Mouse (Mus musculus): ENCODE data around the gene Ccdc15. TPM values are rescaled to one million over a fixed set of nuclear protein-coding genes. Genes with fewer than 3 reads are reported as not detected.

Ccdc15 gene
- 5.2 and 6.2 TPM in 2 replicates for polyA plus RNA-seq (2015; fragmentation: Nextera tagmentation; extraction: Ambion mirVana)

DNA sequence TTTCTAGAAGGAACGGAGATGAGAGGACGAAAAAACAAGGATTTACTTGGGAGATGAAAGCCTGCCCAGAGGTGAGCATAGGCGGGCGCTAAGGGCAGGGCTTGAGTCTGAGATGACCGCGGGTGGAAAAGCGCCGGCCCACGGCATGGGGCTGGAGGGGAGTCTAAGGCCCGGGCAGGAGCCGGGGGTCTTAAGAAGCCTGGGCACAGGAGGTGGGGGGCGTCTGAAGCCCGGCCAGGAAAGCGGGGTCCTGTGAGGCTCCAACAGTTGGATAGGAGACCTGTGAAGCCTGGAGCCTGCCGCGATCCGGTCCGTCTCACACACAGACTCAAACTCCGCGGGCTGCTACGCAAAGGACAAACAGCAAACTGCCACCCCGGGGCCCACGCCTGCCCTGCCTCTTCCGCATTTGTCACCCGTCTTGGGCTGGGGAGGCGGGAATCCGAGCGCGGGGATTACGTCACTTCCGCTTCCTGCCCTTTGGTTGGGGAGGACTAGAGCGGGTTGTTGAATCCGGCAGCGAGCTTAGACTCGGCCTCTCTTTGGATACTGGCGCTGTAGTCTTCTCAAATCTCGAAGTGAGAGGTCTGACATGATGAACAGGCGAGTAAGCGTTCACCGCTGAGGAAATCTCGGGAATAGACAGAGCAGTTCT, at the start of gene Ccdc15:
Gene Ccdc15 (minus strand): TSS at position 445 of the 655 bp plus-strand sequence.
- DNase-seq (peak; percentile 94), ATAC-seq (ENCODE audit: low read depth) (peak; percentile 96)
- under 1% methylated on average over 41 of the region's 41 CpGs for WGBS (ENCODE audit: insufficient replicate concordance)
- H3K9ac ChIP-seq = peak within 1 kb of the TSS; percentile 96
- H3K36me3 ChIP-seq = no peaks in the 10 kb centered on the region; the same call in none of the 2 replicates
- no peaks in the 10 kb centered on the region for H3K27me3 ChIP-seq
- peak within 1 kb of the TSS; percentile 97 for H3K27ac ChIP-seq
- peak within 1 kb of the TSS; percentile 90 for H3K4me2 ChIP-seq
- peak within 1 kb of the TSS; percentile 90 for H3K4me3 ChIP-seq (replicated peaks)
- H3K4me1 ChIP-seq (replicated peaks) = peaks cover 16% of the 10 kb centered on the region
- H3K9me3 ChIP-seq (replicated peaks) = no peaks in the 10 kb centered on the region

GRCm38 (mm10) chr9:37393482-37394131, 45.4 kb upstream of the Ccdc15 start:
- H3K4me1 ChIP-seq (replicated peaks) = no peaks in the 10 kb centered on the region
- 58% methylated on average over 8 of the region's 8 CpGs for WGBS (ENCODE audit: insufficient replicate concordance)
- no peak overlapping the region for H3K9ac ChIP-seq
- no peaks in the 10 kb centered on the region for H3K36me3 ChIP-seq
- H3K4me2 ChIP-seq = no peak overlapping the region
- H3K4me3 ChIP-seq (replicated peaks) = no peak overlapping the region
- ATAC-seq (ENCODE audit: low read depth) (no peak), DNase-seq (no peak)
- H3K27me3 ChIP-seq = no peaks in the 10 kb centered on the region; the same call in 1 of the 2 replicates
- H3K9me3 ChIP-seq (replicated peaks) = no peaks in the 10 kb centered on the region
- H3K27ac ChIP-seq = no peak overlapping the region

DNA sequence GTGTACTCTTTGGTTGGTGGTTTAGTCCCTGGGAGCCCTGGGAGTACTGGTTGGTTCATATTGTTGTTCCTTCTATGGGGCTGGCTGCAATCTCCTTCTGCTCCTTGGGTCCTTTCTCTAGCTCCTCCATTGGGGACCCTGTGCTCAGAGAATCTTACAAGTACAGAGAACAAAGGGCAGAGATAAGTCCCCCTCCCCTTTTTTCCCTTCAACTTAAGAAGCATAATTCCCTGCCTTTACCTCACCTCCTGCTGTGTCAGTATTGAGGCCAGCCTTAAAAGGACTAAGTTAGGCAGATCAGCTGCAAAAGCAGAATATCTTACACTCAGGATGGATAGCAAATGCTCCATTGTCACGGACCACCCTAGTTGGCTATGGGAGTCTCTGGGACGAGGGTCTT, 43.8 kb upstream of the Ccdc15 start:
- Histone ChIP-seq H3K27ac (no peak overlapping the region), H3K9me3 (replicated peaks) (no peaks in the 10 kb centered on the region), H3K36me3 (no peaks in the 10 kb centered on the region), H3K4me3 (replicated peaks) (no peak overlapping the region), H3K4me2 (no peak overlapping the region), H3K9ac (no peak overlapping the region), H3K4me1 (replicated peaks) (no peaks in the 10 kb centered on the region), H3K27me3 (peaks cover 2% of the 10 kb centered on the region; the same call in 1 of the 2 replicates)
- DNase-seq (no peak), ATAC-seq (ENCODE audit: low read depth) (no peak)
- 67% methylated on average over 2 of the region's 2 CpGs for WGBS (ENCODE audit: insufficient replicate concordance)

DNA sequence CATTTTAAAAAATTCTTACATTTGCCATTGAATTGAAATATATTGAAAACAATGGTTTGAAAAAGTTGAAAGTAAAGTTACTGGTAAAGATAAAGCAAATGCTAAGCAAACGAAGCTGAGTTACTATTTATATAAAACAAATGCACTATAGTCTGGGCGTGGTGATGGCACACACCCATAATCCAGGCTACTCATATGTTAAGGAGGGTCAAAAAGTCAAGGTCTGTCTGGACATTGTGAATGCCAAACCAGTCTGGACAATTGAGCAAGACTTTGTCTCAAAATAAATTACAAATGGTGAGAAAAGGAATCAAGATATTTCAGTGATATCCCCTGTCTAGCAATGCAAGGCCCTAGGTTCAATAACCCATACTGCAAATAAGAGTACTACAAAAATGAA, 42.7 kb upstream of the Ccdc15 start:
- Histone ChIP-seq H3K9ac (no peak overlapping the region), H3K4me1 (replicated peaks) (no peaks in the 10 kb centered on the region), H3K4me3 (replicated peaks) (no peak overlapping the region), H3K4me2 (no peak overlapping the region), H3K36me3 (no peaks in the 10 kb centered on the region), H3K27ac (no peak overlapping the region), H3K9me3 (replicated peaks) (no peaks in the 10 kb centered on the region), H3K27me3 (peaks cover 5% of the 10 kb centered on the region)
- ATAC-seq (ENCODE audit: low read depth) (no peak), DNase-seq (no peak)
- 52% methylated on average over 2 of the region's 2 CpGs for WGBS (ENCODE audit: insufficient replicate concordance)

- DNase-seq (no peak), ATAC-seq (ENCODE audit: low read depth) (peak; percentile 57; the same call in 1 of the 2 replicates)
- Histone ChIP-seq H3K27me3 (peaks cover 40% of the 10 kb centered on the region), H3K9ac (peak overlapping the region; percentile 41; the same call in 1 of the 2 replicates), H3K9me3 (replicated peaks) (no peaks in the 10 kb centered on the region), H3K4me3 (replicated peaks) (peak overlapping the region; percentile 40), H3K36me3 (no peaks in the 10 kb centered on the region), H3K4me1 (replicated peaks) (no peaks in the 10 kb centered on the region), H3K27ac (no peak overlapping the region), H3K4me2 (peak overlapping the region; percentile 57)
- WGBS (ENCODE audit: insufficient replicate concordance) = 7% methylated on average over 54 of the region's 54 CpGs
Observed at GRCm38 (mm10) chr9:37384284-37385182, 36.3 kb upstream of the Ccdc15 start.

GRCm38 (mm10) chr9:37383161-37383560, 34.9 kb upstream of the Ccdc15 start:
- Histone ChIP-seq H3K4me2 (no peak overlapping the region), H3K36me3 (no peaks in the 10 kb centered on the region), H3K4me3 (replicated peaks) (no peak overlapping the region), H3K4me1 (replicated peaks) (no peaks in the 10 kb centered on the region), H3K27me3 (peaks cover 40% of the 10 kb centered on the region), H3K27ac (no peak overlapping the region), H3K9me3 (replicated peaks) (no peaks in the 10 kb centered on the region), H3K9ac (no peak overlapping the region)
- DNase-seq (no peak), ATAC-seq (ENCODE audit: low read depth) (no peak)
- 60% methylated on average over 6 of the region's 6 CpGs for WGBS (ENCODE audit: insufficient replicate concordance)

- no peaks in the 10 kb centered on the region for H3K4me1 ChIP-seq (replicated peaks)
- ATAC-seq (ENCODE audit: low read depth) (no peak), DNase-seq (no peak)
- no peaks in the 10 kb centered on the region for H3K9me3 ChIP-seq (replicated peaks)
- no peak overlapping the region for H3K27ac ChIP-seq
- H3K4me3 ChIP-seq (replicated peaks) = no peak overlapping the region
- 82% methylated on average over 5 of the region's 5 CpGs for WGBS (ENCODE audit: insufficient replicate concordance)
- no peaks in the 10 kb centered on the region for H3K27me3 ChIP-seq
- no peak overlapping the region for H3K4me2 ChIP-seq
- no peak overlapping the region for H3K9ac ChIP-seq
- H3K36me3 ChIP-seq = no peaks in the 10 kb centered on the region
Observed at GRCm38 (mm10) chr9:37375718-37376117, 27.5 kb upstream of the Ccdc15 start.

DNA sequence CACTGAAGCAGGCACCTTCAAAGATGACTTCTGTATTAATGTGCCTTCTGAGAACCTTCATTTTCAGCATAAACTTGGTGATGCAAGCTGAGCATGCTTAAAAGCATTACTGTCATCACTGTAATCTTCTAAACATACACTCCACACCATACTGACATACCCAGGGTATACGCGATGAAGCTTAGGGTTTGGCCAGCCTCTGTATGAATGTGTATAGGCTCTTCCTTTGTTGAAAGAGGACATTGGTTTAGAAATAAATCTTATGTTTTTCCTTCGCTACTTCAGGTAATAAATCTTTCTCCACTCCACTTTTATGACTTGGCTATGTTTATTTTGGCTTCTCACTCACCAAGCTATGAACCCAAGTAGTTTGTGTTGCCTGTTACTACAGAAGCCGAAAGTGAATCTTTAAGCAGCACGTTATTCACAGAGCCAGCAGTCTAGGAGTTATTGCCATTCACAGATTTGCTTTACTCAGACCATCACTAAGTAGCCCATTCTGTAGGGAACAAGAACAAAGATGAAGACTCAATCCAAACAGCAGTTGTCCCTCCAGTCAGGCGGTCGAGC, 23.1 kb upstream of the Ccdc15 start:
- H3K36me3 ChIP-seq = no peaks in the 10 kb centered on the region
- H3K4me1 ChIP-seq (replicated peaks) = no peaks in the 10 kb centered on the region
- no peak overlapping the region for H3K27ac ChIP-seq
- ATAC-seq (ENCODE audit: low read depth) (no peak), DNase-seq (no peak)
- no peak overlapping the region for H3K4me3 ChIP-seq (replicated peaks)
- H3K4me2 ChIP-seq = no peak overlapping the region
- no peak overlapping the region for H3K9ac ChIP-seq
- 71% methylated on average over 7 of the region's 7 CpGs for WGBS (ENCODE audit: insufficient replicate concordance)
- no peaks in the 10 kb centered on the region for H3K9me3 ChIP-seq (replicated peaks)
- H3K27me3 ChIP-seq = no peaks in the 10 kb centered on the region

- Histone ChIP-seq H3K9me3 (replicated peaks) (no peaks in the 10 kb centered on the region), H3K27ac (no peak overlapping the region), H3K4me3 (replicated peaks) (no peak overlapping the region), H3K4me1 (replicated peaks) (no peaks in the 10 kb centered on the region), H3K36me3 (no peaks in the 10 kb centered on the region), H3K27me3 (no peaks in the 10 kb centered on the region), H3K9ac (no peak overlapping the region), H3K4me2 (no peak overlapping the region)
- 59% methylated on average over 8 of the region's 8 CpGs for WGBS (ENCODE audit: insufficient replicate concordance)
- DNase-seq = no peak
- ATAC-seq (ENCODE audit: low read depth) = no peak
Observed at GRCm38 (mm10) chr9:37368860-37369259, 20.6 kb upstream of the Ccdc15 start.

DNA sequence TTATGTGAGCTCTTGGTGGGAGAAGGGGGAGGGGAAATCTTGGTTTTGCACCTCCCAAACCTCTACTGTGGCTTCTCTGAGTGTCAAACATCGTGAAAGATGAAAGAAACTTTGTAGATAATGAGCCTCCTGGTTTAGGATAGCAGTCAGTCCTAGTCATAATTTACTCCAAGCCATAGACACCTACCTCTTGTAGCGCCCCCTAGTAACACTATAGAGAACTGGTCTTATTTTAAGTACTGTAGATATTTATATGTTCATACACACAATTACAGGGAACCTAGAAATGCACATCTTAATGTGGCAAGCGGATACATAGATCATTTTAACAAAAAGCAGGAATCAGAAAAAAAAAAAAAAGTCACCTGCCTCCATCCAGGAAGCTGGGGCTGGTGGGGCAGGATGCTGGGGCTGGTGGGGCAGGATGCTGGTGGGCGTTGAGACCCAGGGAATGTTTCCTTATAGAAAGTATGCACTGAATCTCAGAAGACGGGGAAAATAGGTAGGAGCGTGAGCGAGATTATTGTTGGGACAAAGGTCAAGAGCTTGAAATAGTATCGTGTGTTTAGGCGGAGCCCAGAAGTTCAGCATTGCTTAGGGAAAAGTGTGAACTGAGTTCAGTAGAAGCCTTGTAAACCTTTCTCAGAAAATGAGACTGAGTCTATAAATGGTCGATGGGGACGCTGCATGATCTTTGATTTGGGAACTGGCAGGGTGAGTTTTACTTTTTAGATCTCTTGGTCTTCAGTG, 20.0 kb upstream of the Ccdc15 start:
- Histone ChIP-seq H3K4me3 (replicated peaks) (no peak overlapping the region), H3K9ac (no peak overlapping the region), H3K27me3 (no peaks in the 10 kb centered on the region), H3K36me3 (no peaks in the 10 kb centered on the region), H3K27ac (no peak overlapping the region), H3K4me2 (no peak overlapping the region), H3K9me3 (replicated peaks) (no peaks in the 10 kb centered on the region), H3K4me1 (replicated peaks) (no peaks in the 10 kb centered on the region)
- DNase-seq (no peak), ATAC-seq (ENCODE audit: low read depth) (no peak)
- WGBS (ENCODE audit: insufficient replicate concordance) = 64% methylated on average over 11 of the region's 11 CpGs

Data from liver, embryonic 13.5 days (tissue).